Mouse (Mus musculus) thymus, adult 2 months (tissue): ENCODE data around the gene Aven.

Experiments
- CTCF ChIP-seq: fragments of 200-500 bp; IDR thresholded peaks from 2 replicates; pipeline ENCODE4 v1.5.1; 2012; ENCODE audit warnings: mild to moderate bottlenecking, control low read depth, low read length, moderate library complexity, borderline replicate concordance; ENCODE audit not compliant: control insufficient read depth, poor library complexity, insufficient read depth; ENCODE audit errors: extremely low read depth
- POLR2A ChIP-seq: fragments of 200-500 bp; IDR thresholded peaks from 2 replicates; pipeline ENCODE4 v1.6.1; 2012; ENCODE audit warnings: mild to moderate bottlenecking, low read length, control low read depth, moderate library complexity; ENCODE audit not compliant: control insufficient read depth, poor library complexity, insufficient read depth; ENCODE audit errors: extremely low read depth

GRCm38 (mm10) chr2:112566290-112567085 lies 73.7 kb downstream of the Aven start:
- TF ChIP-seq CTCF, result no peak
- no peak for TF ChIP-seq POLR2A
